Mouse (Mus musculus) lung, embryonic 14.5 days (tissue): ENCODE measurements around the gene Kcnh3. TPM values are rescaled to one million over a fixed set of nuclear protein-coding genes. Genes with fewer than 3 reads are reported as not detected.
"Not testable (repeated sequence)": the region's sequence is repeated elsewhere in the genome, so short reads cannot be mapped to it uniquely, and the experiment has no call there.

Experiments used
- ATAC-seq: fragments of 200-750 bp; cut with Nextera tagmentation; 2 replicates; pipeline ENCODE4 v1.8.0; 2017; ENCODE audit warnings: mild to moderate bottlenecking, moderate TSS enrichment, moderate library complexity; ENCODE audit not compliant: insufficient read depth
- DNase-seq: peaks from one replicate; pipeline ENCODE4 v3.0.0-alpha.2; 2015
- H3K27ac ChIP-seq: fragments of 300-500 bp; sonication (generic); 2 replicates; pipeline ENCODE4 v1.5.1; 2014; ENCODE audit warnings: low read depth, mild to moderate bottlenecking, moderate library complexity
- H3K27me3 ChIP-seq: fragments of 300-500 bp; sonication (generic); 2 replicates; pipeline ENCODE4 v1.6.1; 2014; ENCODE audit warnings: low read length, control low read depth; ENCODE audit not compliant: insufficient read depth
- H3K36me3 ChIP-seq: fragments of 300-500 bp; sonication (generic); 2 replicates; pipeline ENCODE4 v1.6.1; 2014; ENCODE audit warnings: control low read depth; ENCODE audit not compliant: insufficient read depth
- H3K4me1 ChIP-seq: fragments of 300-500 bp; sonication (generic); 2 replicates; pipeline ENCODE4 v1.6.1; 2014; ENCODE audit warnings: antibody characterized with exemption, control low read depth; ENCODE audit not compliant: insufficient read depth
- H3K4me2 ChIP-seq: fragments of 300-500 bp; sonication (generic); 2 replicates; pipeline ENCODE4 v1.6.1; 2014; ENCODE audit warnings: mild to moderate bottlenecking
- H3K4me3 ChIP-seq: fragments of 300-500 bp; sonication (generic); 2 replicates; pipeline ENCODE4 v1.5.1; 2014; ENCODE audit warnings: low read depth, low read length
- H3K9ac ChIP-seq: fragments of 300-500 bp; sonication (generic); 2 replicates; pipeline ENCODE4 v1.6.1; 2014
- H3K9me3 ChIP-seq: fragments of 300-500 bp; sonication (generic); 2 replicates; pipeline ENCODE4 v1.6.1; 2016; ENCODE audit warnings: low read depth, low read length, control low read depth
- CTCF ChIP-seq: IDR thresholded peaks from 2 replicates; pipeline ENCODE4 v1.5.1; 2016; ENCODE audit warnings: antibody characterized with exemption, low read depth
- WGBS: fragments of 180-500 bp; shearing (Covaris S2); extraction: QIAGEN DNeasy Blood & Tissue Kit; methylation state at CpG from one replicate; pipeline ENCODE4 v1.1.7; 2014; 5-methylcytosine and 5-hydroxymethylcytosine counted together
- polyA plus RNA-seq: library from polyadenylated mRNA; unstranded; fragments of >200 nt; fragmentation: Nextera tagmentation; extraction: Ambion mirVana; gene quantifications from 2 replicates; pipeline ENCODE4 v1.2.1, GENCODE M21; 2014

The Kcnh3 gene
- polyA plus RNA-seq, 1 experiment from 2014 or later: 0.37 TPM

- Histone ChIP-seq H3K4me3 (peak within 1 kb of the TSS; percentile 65), H3K36me3 (peaks cover 28% of the 10 kb centered on the region), H3K27me3 (no peaks in the 10 kb centered on the region), H3K4me2 (peak within 1 kb of the TSS; percentile 64), H3K9ac (peak within 1 kb of the TSS; percentile 59), H3K9me3 (no peaks in the 10 kb centered on the region), H3K4me1 (peaks cover 5% of the 10 kb centered on the region; the same call in 1 of the 2 replicates), H3K27ac (peak within 1 kb of the TSS; percentile 97)
- peak; percentile 100 for DNase-seq
- TF ChIP-seq CTCF: no peak
- WGBS: under 1% methylated on average over 52 of the region's 52 CpGs
- peak; percentile 94 for ATAC-seq
Observed at GRCm38 (mm10) chr15:99251626-99252380, 27.1 kb downstream of the Kcnh3 start, which contains the start of gene Mcrs1. TSS of gene Mcrs1 (minus strand) at chr15:99251961.

- Histone ChIP-seq H3K4me1 (peaks cover 5% of the 10 kb centered on the region; the same call in 1 of the 2 replicates), H3K4me2 (peak overlapping the region; percentile 64), H3K36me3 (peaks cover 22% of the 10 kb centered on the region), H3K9ac (peak overlapping the region; percentile 56), H3K9me3 (no peaks in the 10 kb centered on the region), H3K27ac (peak overlapping the region; percentile 97), H3K27me3 (no peaks in the 10 kb centered on the region), H3K4me3 (peak overlapping the region; percentile 65)
- 2% methylated on average over 22 of the region's 22 CpGs for WGBS
- DNase-seq: peak; percentile 85
- TF ChIP-seq CTCF: no peak
- peak; percentile 72 for ATAC-seq
Observed at GRCm38 (mm10) chr15:99252381-99253174, 27.9 kb downstream of the Kcnh3 start.

- H3K27ac ChIP-seq: peak overlapping the region; percentile 97
- peak overlapping the region; percentile 64 for H3K4me2 ChIP-seq
- H3K4me1 ChIP-seq: not testable (repeated sequence)
Observed at GRCm38 (mm10) chr15:99253175-99253479, 28.5 kb downstream of the Kcnh3 start.

GRCm38 (mm10) chr15:99253772-99254171, 29.1 kb downstream of the Kcnh3 start:
- DNase-seq: no peak
- Histone ChIP-seq H3K9ac (no peak overlapping the region), H3K4me1 (peaks cover 5% of the 10 kb centered on the region; the same call in 1 of the 2 replicates), H3K4me2 (no peak overlapping the region), H3K36me3 (peaks cover 10% of the 10 kb centered on the region; the same call in 1 of the 2 replicates), H3K9me3 (no peaks in the 10 kb centered on the region), H3K27ac (no peak overlapping the region), H3K27me3 (no peaks in the 10 kb centered on the region), H3K4me3 (no peak overlapping the region)
- 87% methylated on average over 6 of the region's 6 CpGs for WGBS
- no peak for ATAC-seq
- no peak for TF ChIP-seq CTCF

More at GRCm38 (mm10) chr15:99253175-99253479, 28.5 kb downstream of the Kcnh3 start:
- not testable (repeated sequence) for H3K9ac ChIP-seq, ATAC-seq, DNase-seq, H3K4me3 ChIP-seq, H3K9me3 ChIP-seq, H3K27me3 ChIP-seq
- WGBS: 45% methylated on average over 2 of the region's 2 CpGs
- H3K36me3 ChIP-seq: peaks cover 16% of the 10 kb centered on the region

GRCm38 (mm10) chr15:99254477-99255005, 29.9 kb downstream of the Kcnh3 start:
- H3K9ac ChIP-seq: no peak overlapping the region
- WGBS: 77% methylated on average over 2 of the region's 2 CpGs
- TF ChIP-seq CTCF: no peak

GRCm38 (mm10) chr15:99255241-99255749, 30.6 kb downstream of the Kcnh3 start:
- no peak for TF ChIP-seq CTCF
- no peaks in the 10 kb centered on the region for H3K27me3 ChIP-seq
- no peak overlapping the region for H3K9ac ChIP-seq
- no peaks in the 10 kb centered on the region for H3K36me3 ChIP-seq
- no peak overlapping the region for H3K4me2 ChIP-seq
- no peak for ATAC-seq
- H3K4me1 ChIP-seq: peaks cover 5% of the 10 kb centered on the region; the same call in 1 of the 2 replicates
- WGBS: 84% methylated on average over 6 of the region's 6 CpGs
- no peak for DNase-seq
- H3K4me3 ChIP-seq: no peak overlapping the region
- no peaks in the 10 kb centered on the region for H3K9me3 ChIP-seq
- H3K27ac ChIP-seq: no peak overlapping the region

More at GRCm38 (mm10) chr15:99254477-99255005, 29.9 kb downstream of the Kcnh3 start:
- 0 out of 2 replicates have a peak, but pooled peaks cover 3% of the 10 kb centered on the region for H3K36me3 ChIP-seq
- H3K27me3 ChIP-seq: no peaks in the 10 kb centered on the region
- no peak overlapping the region for H3K27ac ChIP-seq
- ATAC-seq (no peak), DNase-seq (no peak)
- H3K9me3 ChIP-seq: no peaks in the 10 kb centered on the region
- peaks cover 5% of the 10 kb centered on the region; the same call in 1 of the 2 replicates for H3K4me1 ChIP-seq
- H3K4me2 ChIP-seq: no peak overlapping the region
- H3K4me3 ChIP-seq: no peak overlapping the region
